Mouse (Mus musculus): ENCODE data around the gene Diaph3. TPM values are rescaled to one million over a fixed set of nuclear protein-coding genes. Genes with fewer than 3 reads are reported as not detected.

The Diaph3 gene
- polyA plus RNA-seq, 1 experiment from 2014 or later = 22.4 TPM

DNA sequence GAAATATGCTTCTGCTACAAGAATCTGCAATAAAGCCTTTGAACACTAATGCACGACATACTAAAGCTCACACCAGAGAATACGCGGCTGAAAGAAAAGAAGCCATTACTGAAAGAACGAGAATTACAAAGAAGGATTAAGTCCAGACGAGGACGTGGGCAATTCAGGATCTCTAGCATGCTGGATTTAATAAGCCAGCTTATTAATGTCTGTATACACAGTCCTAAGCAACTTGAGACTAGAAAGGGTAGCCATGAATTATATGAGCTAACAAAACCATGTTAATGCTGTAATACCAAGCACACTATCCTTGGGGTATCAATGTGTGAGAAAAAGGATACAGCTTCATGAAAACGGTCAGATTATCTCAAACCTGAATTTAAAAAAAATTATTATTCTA is 214.2 kb downstream of the Diaph3 start:
- H3K27me3 ChIP-seq (ENCODE audit: control insufficient read depth, insufficient read depth, low read length) = no peaks in the 10 kb centered on the region
- H3K4me1 ChIP-seq (ENCODE audit: control insufficient read depth, insufficient read depth, low read length) = no peaks in the 10 kb centered on the region
- no peak for ATAC-seq (ENCODE audit: low FRiP score, low TSS enrichment)
- H3K36me3 ChIP-seq (ENCODE audit: control insufficient read depth, insufficient read depth, low read length) = no peaks in the 10 kb centered on the region
- no peak overlapping the region for H3K9ac ChIP-seq (ENCODE audit: low read depth, low read length)
- 94% methylated on average over 7 of the region's 7 CpGs for WGBS
- no peak overlapping the region for H3K27ac ChIP-seq (ENCODE audit: low read depth, low read length)
- H3K9me3 ChIP-seq (ENCODE audit: control insufficient read depth, low read length) = no peaks in the 10 kb centered on the region
- no peak overlapping the region for H3K4me3 ChIP-seq (ENCODE audit: low read length)
- H3K4me2 ChIP-seq (replicated peaks; ENCODE audit: low read depth, low read length) = no peak overlapping the region

- no peaks in the 10 kb centered on the region for H3K9me3 ChIP-seq (ENCODE audit: control insufficient read depth, low read length)
- no peak for ATAC-seq (ENCODE audit: low FRiP score, low TSS enrichment)
- no peaks in the 10 kb centered on the region for H3K36me3 ChIP-seq (ENCODE audit: control insufficient read depth, insufficient read depth, low read length)
- no peak overlapping the region for H3K4me3 ChIP-seq (ENCODE audit: low read length)
- H3K9ac ChIP-seq (ENCODE audit: low read depth, low read length) = no peak overlapping the region
- H3K4me2 ChIP-seq (replicated peaks; ENCODE audit: low read depth, low read length) = no peak overlapping the region
- no peak overlapping the region for H3K27ac ChIP-seq (ENCODE audit: low read depth, low read length)
- no peaks in the 10 kb centered on the region for H3K27me3 ChIP-seq (ENCODE audit: control insufficient read depth, insufficient read depth, low read length)
- no peaks in the 10 kb centered on the region for H3K4me1 ChIP-seq (ENCODE audit: control insufficient read depth, insufficient read depth, low read length)
Measured at GRCm38 (mm10) chr14:86898898-86899297, 242.1 kb downstream of the Diaph3 start.

DNA sequence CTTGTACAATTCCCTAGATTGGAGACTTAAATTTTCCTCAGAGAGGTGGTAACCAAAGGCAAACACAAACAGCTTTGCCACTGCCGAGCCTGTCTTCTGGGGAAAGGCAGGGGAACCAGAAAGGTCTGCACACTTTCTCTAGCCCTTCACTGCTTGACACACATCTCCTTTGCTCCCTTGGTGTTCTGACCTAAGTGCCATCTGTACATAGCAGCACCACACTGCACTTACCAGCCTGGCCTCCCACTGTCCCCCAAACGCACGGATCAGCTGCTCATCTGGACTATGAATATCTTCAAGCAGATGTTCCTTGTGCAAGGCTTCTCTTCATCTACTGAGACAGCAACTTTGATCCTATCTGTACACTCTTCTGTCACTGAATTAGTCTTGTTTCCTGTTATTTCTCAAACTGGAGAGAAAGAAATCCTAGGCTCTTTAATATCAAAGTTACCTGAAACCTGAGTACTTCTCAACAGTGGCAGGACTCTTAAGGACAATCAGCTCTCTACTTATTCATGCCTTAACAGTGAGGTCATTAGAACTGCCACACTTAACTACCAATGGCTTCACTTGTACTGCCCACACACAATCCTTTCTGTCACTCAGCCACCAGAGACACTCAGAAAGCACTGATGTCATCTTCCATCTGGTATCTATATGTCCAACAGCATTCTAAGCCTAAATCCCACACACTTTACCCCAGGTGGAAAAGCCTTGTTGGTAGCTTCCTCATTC is 251.8 kb downstream of the Diaph3 start:
- H3K4me1 ChIP-seq (ENCODE audit: control insufficient read depth, insufficient read depth, low read length) = no peaks in the 10 kb centered on the region
- no peak overlapping the region for H3K4me3 ChIP-seq (ENCODE audit: low read length)
- H3K36me3 ChIP-seq (ENCODE audit: control insufficient read depth, insufficient read depth, low read length) = no peaks in the 10 kb centered on the region
- no peak overlapping the region for H3K27ac ChIP-seq (ENCODE audit: low read depth, low read length)
- no peak overlapping the region for H3K4me2 ChIP-seq (replicated peaks; ENCODE audit: low read depth, low read length)
- 69% methylated on average over 3 of the region's 3 CpGs for WGBS
- no peak for ATAC-seq (ENCODE audit: low FRiP score, low TSS enrichment)
- no peaks in the 10 kb centered on the region for H3K27me3 ChIP-seq (ENCODE audit: control insufficient read depth, insufficient read depth, low read length)
- H3K9me3 ChIP-seq (ENCODE audit: control insufficient read depth, low read length) = no peaks in the 10 kb centered on the region
- no peak overlapping the region for H3K9ac ChIP-seq (ENCODE audit: low read depth, low read length)

- Histone ChIP-seq H3K4me3 (ENCODE audit: low read length) (no peak overlapping the region), H3K9me3 (ENCODE audit: control insufficient read depth, low read length) (no peaks in the 10 kb centered on the region), H3K4me1 (ENCODE audit: control insufficient read depth, insufficient read depth, low read length) (no peaks in the 10 kb centered on the region), H3K36me3 (ENCODE audit: control insufficient read depth, insufficient read depth, low read length) (no peaks in the 10 kb centered on the region), H3K27me3 (ENCODE audit: control insufficient read depth, insufficient read depth, low read length) (no peaks in the 10 kb centered on the region), H3K9ac (ENCODE audit: low read depth, low read length) (no peak overlapping the region), H3K27ac (ENCODE audit: low read depth, low read length) (no peak overlapping the region), H3K4me2 (replicated peaks; ENCODE audit: low read depth, low read length) (no peak overlapping the region)
- WGBS = 72% methylated on average over 5 of the region's 5 CpGs
- ATAC-seq (ENCODE audit: low FRiP score, low TSS enrichment) = no peak
Measured at GRCm38 (mm10) chr14:86885417-86886098, 255.5 kb downstream of the Diaph3 start.

GRCm38 (mm10) chr14:86869536-86869935 is 271.5 kb downstream of the Diaph3 start:
- ATAC-seq (ENCODE audit: low FRiP score, low TSS enrichment) = no peak
- Histone ChIP-seq H3K4me2 (replicated peaks; ENCODE audit: low read depth, low read length) (no peak overlapping the region), H3K36me3 (ENCODE audit: control insufficient read depth, insufficient read depth, low read length) (no peaks in the 10 kb centered on the region), H3K27ac (ENCODE audit: low read depth, low read length) (no peak overlapping the region), H3K9me3 (ENCODE audit: control insufficient read depth, low read length) (no peaks in the 10 kb centered on the region), H3K27me3 (ENCODE audit: control insufficient read depth, insufficient read depth, low read length) (no peaks in the 10 kb centered on the region), H3K4me3 (ENCODE audit: low read length) (no peak overlapping the region), H3K9ac (ENCODE audit: low read depth, low read length) (no peak overlapping the region), H3K4me1 (ENCODE audit: control insufficient read depth, insufficient read depth, low read length) (no peaks in the 10 kb centered on the region)
- WGBS = 90% methylated on average over 5 of the region's 5 CpGs

GRCm38 (mm10) chr14:86867143-86867542 is 273.9 kb downstream of the Diaph3 start:
- H3K4me1 ChIP-seq (ENCODE audit: control insufficient read depth, insufficient read depth, low read length) = no peaks in the 10 kb centered on the region
- H3K4me3 ChIP-seq (ENCODE audit: low read length) = no peak overlapping the region
- no peak for ATAC-seq (ENCODE audit: low FRiP score, low TSS enrichment)
- no peak overlapping the region for H3K4me2 ChIP-seq (replicated peaks; ENCODE audit: low read depth, low read length)
- H3K36me3 ChIP-seq (ENCODE audit: control insufficient read depth, insufficient read depth, low read length) = no peaks in the 10 kb centered on the region
- no peak overlapping the region for H3K27ac ChIP-seq (ENCODE audit: low read depth, low read length)
- WGBS = 81% methylated on average over 3 of the region's 3 CpGs
- H3K9me3 ChIP-seq (ENCODE audit: control insufficient read depth, low read length) = no peaks in the 10 kb centered on the region
- no peak overlapping the region for H3K9ac ChIP-seq (ENCODE audit: low read depth, low read length)
- no peaks in the 10 kb centered on the region for H3K27me3 ChIP-seq (ENCODE audit: control insufficient read depth, insufficient read depth, low read length)

- no peaks in the 10 kb centered on the region for H3K27me3 ChIP-seq (ENCODE audit: control insufficient read depth, insufficient read depth, low read length)
- 85% methylated on average over 3 of the region's 3 CpGs for WGBS
- H3K9me3 ChIP-seq (ENCODE audit: control insufficient read depth, low read length) = no peaks in the 10 kb centered on the region
- no peaks in the 10 kb centered on the region for H3K36me3 ChIP-seq (ENCODE audit: control insufficient read depth, insufficient read depth, low read length)
- H3K9ac ChIP-seq (ENCODE audit: low read depth, low read length) = no peak overlapping the region
- no peak overlapping the region for H3K4me3 ChIP-seq (ENCODE audit: low read length)
- no peak for ATAC-seq (ENCODE audit: low FRiP score, low TSS enrichment)
- H3K27ac ChIP-seq (ENCODE audit: low read depth, low read length) = no peak overlapping the region
- H3K4me2 ChIP-seq (replicated peaks; ENCODE audit: low read depth, low read length) = no peak overlapping the region
- no peaks in the 10 kb centered on the region for H3K4me1 ChIP-seq (ENCODE audit: control insufficient read depth, insufficient read depth, low read length)
Measured at GRCm38 (mm10) chr14:86864053-86864452, 277.0 kb downstream of the Diaph3 start.

DNA sequence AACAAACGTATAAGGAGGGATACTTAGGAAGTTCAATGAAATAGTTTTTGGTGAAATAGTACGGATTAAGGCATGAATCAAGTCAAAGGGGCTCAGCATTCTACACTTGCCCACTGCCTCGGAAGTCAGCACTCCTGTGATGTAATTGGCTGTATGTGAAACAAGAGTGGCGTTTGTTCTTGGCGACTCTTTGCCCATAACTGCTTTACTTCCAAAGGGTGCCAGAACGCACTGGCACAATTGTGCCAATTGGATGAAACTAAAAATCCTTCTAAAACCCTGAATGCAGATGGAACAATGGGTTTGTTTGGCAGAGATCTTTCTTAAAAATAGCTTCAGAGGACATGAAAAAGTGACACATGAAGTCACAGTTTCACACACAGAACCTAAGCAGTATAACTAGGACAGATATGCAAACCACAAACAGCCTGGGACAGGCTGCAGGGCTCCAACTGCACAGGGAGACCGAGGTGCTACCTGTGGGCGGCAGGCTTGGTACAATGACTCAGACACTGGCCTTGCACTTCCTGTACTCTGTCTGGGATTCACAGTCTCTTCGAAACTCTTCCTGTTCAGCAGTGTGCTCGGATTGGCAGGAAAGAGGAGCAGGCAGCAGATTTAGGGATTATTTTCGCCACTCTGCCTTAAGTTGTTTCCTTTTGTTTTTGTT is 279.6 kb downstream of the Diaph3 start:
- no peak for ATAC-seq (ENCODE audit: low FRiP score, low TSS enrichment)
- H3K27me3 ChIP-seq (ENCODE audit: control insufficient read depth, insufficient read depth, low read length) = no peaks in the 10 kb centered on the region
- WGBS = 90% methylated on average over 11 of the region's 11 CpGs

More for the DNA sequence above, 279.6 kb downstream of the Diaph3 start:
- Histone ChIP-seq H3K4me1 (ENCODE audit: control insufficient read depth, insufficient read depth, low read length) (no peaks in the 10 kb centered on the region), H3K27ac (ENCODE audit: low read depth, low read length) (no peak overlapping the region), H3K9ac (ENCODE audit: low read depth, low read length) (no peak overlapping the region), H3K9me3 (ENCODE audit: control insufficient read depth, low read length) (no peaks in the 10 kb centered on the region), H3K4me2 (replicated peaks; ENCODE audit: low read depth, low read length) (no peak overlapping the region), H3K36me3 (ENCODE audit: control insufficient read depth, insufficient read depth, low read length) (no peaks in the 10 kb centered on the region), H3K4me3 (ENCODE audit: low read length) (no peak overlapping the region)

All from kidney, embryonic 14.5 days (tissue).